Mouse (Mus musculus) embryonic facial prominence, embryonic 11.5 days (tissue): ENCODE measurements at regions not wholly inside any gene's neighbourhood (a gene's known extent, or its start where the extent isn't known, plus 50 kb on each side); places are given as distances from the start of the nearest gene placed in this dataset.
A peak's percentile ranks its signal among the peaks of the same experiment; 100 is the strongest.

ENCODE experiments used
- ATAC-seq: fragments of 200-750 bp; cut with Nextera tagmentation; replicated peaks from 2 replicates; pipeline ENCODE4 v1.8.0; 2017; ENCODE audit warnings: low read depth; ENCODE audit not compliant: insufficient number of reproducible peaks, low FRiP score, low TSS enrichment
- DNase-seq: peaks from one replicate; pipeline ENCODE4 v3.0.0-alpha.2; 2015; ENCODE audit warnings: low spot score
- H3K27ac ChIP-seq: fragments of 300-500 bp; sonication (generic); replicated peaks from 2 replicates; pipeline ENCODE4 v1.5.1; 2014; ENCODE audit warnings: mild to moderate bottlenecking, low read depth, low read length, control low read depth
- H3K27me3 ChIP-seq: fragments of 300-500 bp; sonication (generic); 2 replicates; pipeline ENCODE4 v1.6.1; 2014; ENCODE audit warnings: mild to moderate bottlenecking, low read length, moderate library complexity, mixed read lengths; ENCODE audit not compliant: control insufficient read depth, insufficient read depth
- H3K36me3 ChIP-seq: fragments of 300-500 bp; sonication (generic); replicated peaks from 2 replicates; pipeline ENCODE4 v1.6.1; 2014; ENCODE audit warnings: low read depth, mild to moderate bottlenecking, low read length, moderate library complexity, mixed read lengths; ENCODE audit not compliant: control insufficient read depth, insufficient read depth
- H3K4me1 ChIP-seq: fragments of 300-500 bp; sonication (generic); 2 replicates; pipeline ENCODE4 v1.6.1; 2014; ENCODE audit warnings: low read length, mixed read lengths; ENCODE audit not compliant: control insufficient read depth, insufficient read depth
- H3K4me2 ChIP-seq: fragments of 300-500 bp; sonication (generic); 2 replicates; pipeline ENCODE4 v1.6.1; 2014; ENCODE audit warnings: low read depth, mild to moderate bottlenecking, control low read depth, low read length, moderate library complexity
- H3K4me3 ChIP-seq: fragments of 300-500 bp; sonication (generic); 2 replicates; pipeline ENCODE4 v1.5.1; 2014; ENCODE audit warnings: low read depth, low read length, control low read depth
- H3K9ac ChIP-seq: fragments of 300-500 bp; sonication (generic); replicated peaks from 2 replicates; pipeline ENCODE4 v1.6.1; 2014; ENCODE audit warnings: mild to moderate bottlenecking, control low read depth, low read length
- H3K9me3 ChIP-seq: fragments of 300-500 bp; sonication (generic); replicated peaks from 2 replicates; pipeline ENCODE4 v1.6.1; 2016; ENCODE audit warnings: mild to moderate bottlenecking, low read length, inconsistent platforms, mixed read lengths; ENCODE audit not compliant: control insufficient read depth
- WGBS: fragments of 180-500 bp; shearing (Covaris S2); extraction: QIAGEN DNeasy Blood & Tissue Kit; methylation state at CpG from one replicate; pipeline ENCODE4 v1.1.7; 2014; 5-methylcytosine and 5-hydroxymethylcytosine counted together

DNA sequence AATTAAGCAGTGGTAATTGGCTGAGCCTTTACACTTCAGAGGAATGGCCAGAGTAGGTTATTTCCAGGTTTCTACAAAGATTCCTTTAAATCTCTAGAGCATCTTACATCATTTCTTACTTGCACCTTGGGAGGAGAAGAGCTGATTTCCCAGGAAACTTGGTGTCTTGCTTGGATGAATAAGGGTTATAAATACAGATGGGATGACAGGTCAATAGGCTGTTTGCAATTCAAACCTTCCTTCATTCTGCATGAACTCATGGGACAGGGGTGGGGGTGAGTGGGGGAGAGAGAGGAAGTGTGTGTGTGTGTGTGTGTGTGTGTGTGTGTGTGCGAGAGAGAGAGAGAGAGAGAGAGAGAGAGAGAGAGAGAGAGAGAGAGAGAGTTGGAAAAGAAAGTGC is 186.4 kb upstream of the Tmpo start:
- no peak overlapping the region for H3K4me3 ChIP-seq
- H3K27me3 ChIP-seq = no peaks in the 10 kb centered on the region
- WGBS = 100% methylated on average over 1 of the region's 1 CpGs
- no peaks in the 10 kb centered on the region for H3K36me3 ChIP-seq
- DNase-seq (no peak), ATAC-seq (no peak)
- no peak overlapping the region for H3K27ac ChIP-seq
- no peaks in the 10 kb centered on the region for H3K4me1 ChIP-seq
- no peaks in the 10 kb centered on the region for H3K9me3 ChIP-seq
- no peak overlapping the region for H3K9ac ChIP-seq
- H3K4me2 ChIP-seq = no peak overlapping the region

- Histone ChIP-seq H3K27ac (no peak overlapping the region), H3K4me1 (no peaks in the 10 kb centered on the region), H3K27me3 (no peaks in the 10 kb centered on the region), H3K4me2 (no peak overlapping the region), H3K9ac (no peak overlapping the region), H3K36me3 (no peaks in the 10 kb centered on the region), H3K9me3 (no peaks in the 10 kb centered on the region), H3K4me3 (no peak overlapping the region)
- DNase-seq (no peak), ATAC-seq (no peak)
- WGBS = 78% methylated on average over 3 of the region's 3 CpGs
Observed at GRCm38 (mm10) chr10:91362587-91362986, 181.5 kb upstream of the Tmpo start.

DNA sequence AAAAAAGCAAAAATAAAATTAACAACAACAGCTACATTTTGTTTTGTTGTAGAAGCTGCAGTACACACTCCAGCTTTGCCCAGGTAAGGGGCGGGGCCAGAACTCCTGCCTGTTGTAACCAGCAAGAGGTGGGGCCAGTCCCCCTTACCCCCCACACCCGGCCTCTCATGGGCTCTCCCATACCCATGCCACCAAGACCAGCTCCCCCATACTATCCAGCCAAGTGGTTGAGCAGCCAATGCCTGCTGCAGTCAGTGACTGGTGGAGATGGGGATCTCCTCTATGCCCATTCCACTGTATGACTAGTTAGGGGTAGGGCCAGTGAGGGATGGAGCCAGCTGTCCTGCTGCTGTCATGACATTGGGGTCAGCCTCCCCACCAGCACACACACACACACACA is 180.5 kb upstream of the Tmpo start:
- Histone ChIP-seq H3K4me2 (no peak overlapping the region), H3K4me1 (no peaks in the 10 kb centered on the region), H3K27me3 (no peaks in the 10 kb centered on the region), H3K9me3 (no peaks in the 10 kb centered on the region), H3K27ac (no peak overlapping the region), H3K4me3 (no peak overlapping the region), H3K36me3 (no peaks in the 10 kb centered on the region), H3K9ac (no peak overlapping the region)
- no peak for DNase-seq
- WGBS = 77% methylated on average over 2 of the region's 2 CpGs
- no peak; the same call in 1 of the 2 replicates for ATAC-seq

DNA sequence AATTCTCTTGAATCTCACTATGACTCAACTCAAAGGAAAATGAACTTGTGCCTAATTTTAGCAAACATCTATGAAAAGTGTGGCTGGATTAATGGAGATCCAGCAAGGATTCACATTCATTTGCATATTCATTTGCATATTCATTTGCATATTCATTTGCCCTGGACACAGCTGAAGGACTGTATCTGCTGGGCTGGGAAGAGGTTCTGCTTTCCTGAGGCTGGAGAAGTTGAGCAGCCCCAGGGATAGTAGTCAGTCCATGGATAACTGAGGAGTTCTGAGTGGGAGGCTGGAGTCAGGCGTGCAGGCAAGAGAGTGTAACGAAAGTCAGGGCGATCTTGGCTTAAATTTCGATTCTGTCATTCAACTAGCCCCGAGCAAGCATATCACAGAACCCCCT is 164.3 kb upstream of the Tmpo start:
- Histone ChIP-seq H3K4me2 (no peak overlapping the region), H3K4me1 (no peaks in the 10 kb centered on the region), H3K27me3 (no peaks in the 10 kb centered on the region), H3K9me3 (no peaks in the 10 kb centered on the region), H3K4me3 (no peak overlapping the region), H3K9ac (no peak overlapping the region), H3K27ac (no peak overlapping the region), H3K36me3 (no peaks in the 10 kb centered on the region)
- 75% methylated on average over 5 of the region's 5 CpGs for WGBS
- ATAC-seq (no peak), DNase-seq (no peak)

DNA sequence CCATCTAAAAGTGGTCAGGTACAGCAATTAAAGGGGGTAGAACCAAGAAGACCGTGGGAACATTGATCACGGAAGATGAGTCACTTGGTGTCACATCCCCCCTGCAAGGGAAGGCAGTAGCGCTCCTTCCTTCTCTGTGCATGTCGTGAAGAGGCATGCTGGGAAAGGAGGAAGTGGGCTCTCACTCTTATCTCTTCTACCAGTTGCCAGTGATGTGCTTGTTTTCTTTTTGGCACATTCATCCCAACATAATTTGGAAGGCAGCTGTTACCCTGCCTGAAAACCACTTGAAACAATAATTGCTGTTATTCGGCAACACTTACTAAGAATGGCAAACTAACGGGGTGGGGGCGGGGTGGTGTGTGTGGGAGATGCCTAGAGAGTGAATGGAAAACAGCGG is 161.0 kb upstream of the Tmpo start:
- Histone ChIP-seq H3K9me3 (no peaks in the 10 kb centered on the region), H3K36me3 (no peaks in the 10 kb centered on the region), H3K9ac (no peak overlapping the region), H3K4me1 (no peaks in the 10 kb centered on the region), H3K4me2 (no peak overlapping the region), H3K27me3 (no peaks in the 10 kb centered on the region), H3K27ac (no peak overlapping the region), H3K4me3 (no peak overlapping the region)
- 83% methylated on average over 8 of the region's 8 CpGs for WGBS
- DNase-seq (no peak), ATAC-seq (no peak)

- no peaks in the 10 kb centered on the region for H3K4me1 ChIP-seq
- no peaks in the 10 kb centered on the region for H3K27me3 ChIP-seq
- no peaks in the 10 kb centered on the region for H3K9me3 ChIP-seq
- H3K9ac ChIP-seq = no peak overlapping the region
- 91% methylated on average over 3 of the region's 3 CpGs for WGBS
- DNase-seq = no peak
- ATAC-seq = no peak
- H3K4me2 ChIP-seq = no peak overlapping the region
- H3K27ac ChIP-seq = no peak overlapping the region
- H3K4me3 ChIP-seq = no peak overlapping the region
- no peaks in the 10 kb centered on the region for H3K36me3 ChIP-seq
Observed at GRCm38 (mm10) chr10:91339361-91339760, 158.2 kb upstream of the Tmpo start.

DNA sequence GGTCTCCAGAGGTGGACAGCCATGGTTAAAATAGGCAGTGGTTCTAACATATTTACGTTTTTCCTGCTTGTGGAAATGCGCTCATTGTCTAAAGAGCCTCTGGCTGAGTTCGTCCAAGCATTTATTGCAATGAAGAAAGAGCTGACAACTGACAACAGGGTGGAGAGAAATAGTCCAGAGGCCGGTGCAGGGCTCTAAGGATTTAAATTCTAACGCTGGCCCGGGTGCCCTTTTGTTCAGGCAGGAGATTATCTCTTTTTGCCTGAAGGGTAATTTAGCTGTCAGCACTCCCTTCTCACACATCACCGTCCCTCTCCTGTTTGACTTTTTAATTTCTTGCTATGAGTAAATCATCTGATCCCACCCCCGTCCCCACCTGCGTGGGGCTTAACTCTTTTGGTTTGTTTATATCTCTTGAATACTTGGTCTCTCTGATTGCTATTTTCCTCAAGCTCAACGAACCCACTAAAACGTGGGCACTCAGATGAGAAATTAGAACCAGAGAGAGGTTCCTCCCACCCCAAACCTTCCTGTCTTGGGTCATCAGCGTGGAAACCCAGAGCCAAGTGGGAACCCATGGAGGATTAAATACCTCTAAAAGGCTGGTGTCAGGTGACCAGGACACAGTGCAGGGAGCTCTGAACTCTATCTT is 145.7 kb upstream of the Tmpo start:
- no peak overlapping the region for H3K4me3 ChIP-seq

GRCm38 (mm10) chr10:91326144-91326655 is 145.1 kb upstream of the Tmpo start:
- Histone ChIP-seq H3K27me3 (no peaks in the 10 kb centered on the region), H3K27ac (no peak overlapping the region), H3K9ac (no peak overlapping the region), H3K4me2 (no peak overlapping the region), H3K4me1 (no peaks in the 10 kb centered on the region), H3K36me3 (no peaks in the 10 kb centered on the region), H3K4me3 (no peak overlapping the region), H3K9me3 (no peaks in the 10 kb centered on the region)
- 82% methylated on average over 8 of the region's 8 CpGs for WGBS
- DNase-seq (no peak), ATAC-seq (no peak)

More for the DNA sequence above, 145.7 kb upstream of the Tmpo start:
- H3K27ac ChIP-seq = no peak overlapping the region
- H3K36me3 ChIP-seq = no peaks in the 10 kb centered on the region
- no peaks in the 10 kb centered on the region for H3K9me3 ChIP-seq
- WGBS = 32% methylated on average over 12 of the region's 12 CpGs
- H3K27me3 ChIP-seq = no peaks in the 10 kb centered on the region
- no peak for ATAC-seq
- H3K4me1 ChIP-seq = no peaks in the 10 kb centered on the region
- H3K9ac ChIP-seq = no peak overlapping the region
- no peak overlapping the region for H3K4me2 ChIP-seq
- DNase-seq = peak; percentile 25
